Mouse (Mus musculus): ENCODE measurements at regions not wholly inside any gene's neighbourhood (a gene's known extent, or its start where the extent isn't known, plus 50 kb on each side); places are given as distances from the start of the nearest gene placed in this dataset.

DNA sequence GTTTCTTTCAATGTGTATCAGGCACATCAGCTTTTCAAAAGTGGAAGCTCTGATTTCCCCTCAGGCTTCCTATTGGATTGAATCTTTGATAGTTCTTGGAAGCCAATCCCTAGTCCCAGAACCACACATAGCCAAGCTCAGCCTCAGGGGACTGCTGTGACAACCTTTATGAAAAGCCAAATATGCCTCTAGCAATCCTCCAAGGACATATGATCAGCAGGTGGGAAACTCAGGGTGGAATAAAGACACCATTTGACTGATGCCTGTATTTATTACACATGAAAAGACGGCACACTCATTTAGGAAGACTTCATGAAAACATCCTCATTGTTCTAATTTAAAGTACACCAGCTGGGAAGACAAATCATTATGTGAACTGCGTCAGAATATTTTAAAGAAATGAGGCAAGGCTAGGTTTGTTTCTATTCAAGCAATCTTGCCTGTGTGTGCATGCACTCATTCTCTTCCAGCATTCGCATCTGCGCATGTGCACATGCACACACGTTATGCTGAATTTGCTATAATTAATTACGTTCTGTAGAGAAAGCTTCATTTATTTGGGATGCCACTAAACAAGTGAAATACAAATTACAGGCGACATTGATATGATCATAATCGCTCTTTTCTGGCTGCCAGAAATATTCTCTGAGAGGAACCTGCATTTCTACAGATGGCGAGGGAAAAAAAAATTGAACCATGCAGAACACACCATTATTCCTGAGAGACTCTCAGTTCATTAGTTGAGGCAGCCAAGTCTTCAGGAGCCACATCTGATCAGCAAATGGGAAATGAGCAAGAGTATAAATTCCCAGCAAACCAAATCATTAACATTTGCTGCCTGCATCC is 556.6 kb upstream of the Sema6d start:
- TF ChIP-seq CTCF (IDR thresholded peaks at IDR 0.05; ENCODE audit: borderline replicate concordance, control insufficient read depth, extremely low read depth, insufficient read depth, low read length, poor library complexity) (no peak), POLR2A (IDR thresholded peaks at IDR 0.05; ENCODE audit: control insufficient read depth, extremely low read depth, insufficient read depth, low read length, poor library complexity) (no peak)
